Mouse (Mus musculus): ENCODE measurements around the gene Mymk. TPM values are rescaled to one million over a fixed set of nuclear protein-coding genes. Genes with fewer than 3 reads are reported as not detected.

Gene Mymk
- total RNA-seq, 2 experiments from 2014 or later = 0.45 to 2.7 TPM

DNA sequence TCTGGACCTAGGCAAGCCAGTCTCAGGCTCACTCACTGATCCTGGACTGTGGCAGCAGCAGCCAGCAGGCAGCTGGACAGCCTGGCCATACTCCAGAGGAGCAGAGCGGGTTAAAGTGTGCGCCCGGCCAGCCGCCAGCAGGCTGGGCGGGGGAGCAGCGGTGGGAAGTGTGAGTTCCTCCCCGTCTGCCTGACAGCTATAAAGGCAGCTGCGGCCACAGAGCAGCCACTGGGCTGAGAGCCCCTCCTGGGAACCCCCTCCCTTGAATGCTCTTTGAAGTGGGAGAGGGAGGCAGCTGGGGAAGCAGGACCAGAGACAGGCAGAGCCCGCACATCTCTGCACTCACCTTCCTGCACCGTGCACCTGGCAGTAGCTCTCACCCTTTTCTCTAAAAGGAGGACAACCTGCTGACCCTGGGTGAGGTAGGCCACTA, 7.2 kb upstream of the Mymk start, which contains the start of gene Adamtsl2:
Gene Adamtsl2 (plus strand): TSS at position 228 of the 433 bp plus-strand sequence.
- peak; percentile 85 for DNase-seq

- no peak for DNase-seq
Measured at GRCm38 (mm10) chr2:27078312-27078711, 6.3 kb upstream of the Mymk start.

- DNase-seq = peak; percentile 63
Measured at GRCm38 (mm10) chr2:27077655-27078244, 5.8 kb upstream of the Mymk start.

GRCm38 (mm10) chr2:27075485-27075884, 3.5 kb upstream of the Mymk start:
- DNase-seq = peak; percentile 73

- peak; percentile 63 for DNase-seq
Measured at GRCm38 (mm10) chr2:27074804-27075203, 2.8 kb upstream of the Mymk start.

GRCm38 (mm10) chr2:27073407-27073806, 1.4 kb upstream of the Mymk start:
- DNase-seq = no peak

DNA sequence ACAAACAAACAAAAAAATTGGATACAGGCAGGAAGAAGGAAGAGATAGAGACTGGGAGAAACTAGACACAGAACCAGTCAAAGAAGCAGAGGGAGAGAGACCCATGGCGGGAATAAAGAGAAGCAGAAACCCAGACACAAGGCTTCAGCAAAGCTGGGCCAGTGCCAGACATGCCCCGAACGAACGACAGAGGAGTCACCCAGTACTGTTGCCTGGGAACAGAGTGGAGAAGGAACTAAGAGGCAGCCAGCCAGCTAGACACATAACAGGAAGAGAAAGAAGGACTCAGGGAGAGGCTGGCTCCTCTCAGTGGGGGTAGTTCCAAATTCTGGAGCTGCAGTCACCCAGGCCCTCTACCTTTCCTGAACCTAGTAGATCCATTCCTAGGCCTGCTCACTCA, 842 bp downstream of the Mymk start:
- peak; percentile 85 for DNase-seq

GRCm38 (mm10) chr2:27070247-27070813, 1.6 kb downstream of the Mymk start:
- no peak for DNase-seq

GRCm38 (mm10) chr2:27069646-27070045, 2.3 kb downstream of the Mymk start:
- DNase-seq = no peak

GRCm38 (mm10) chr2:27067996-27068395, 4.0 kb downstream of the Mymk start:
- no peak for DNase-seq

GRCm38 (mm10) chr2:27067124-27067523, 4.9 kb downstream of the Mymk start:
- DNase-seq = no peak

DNA sequence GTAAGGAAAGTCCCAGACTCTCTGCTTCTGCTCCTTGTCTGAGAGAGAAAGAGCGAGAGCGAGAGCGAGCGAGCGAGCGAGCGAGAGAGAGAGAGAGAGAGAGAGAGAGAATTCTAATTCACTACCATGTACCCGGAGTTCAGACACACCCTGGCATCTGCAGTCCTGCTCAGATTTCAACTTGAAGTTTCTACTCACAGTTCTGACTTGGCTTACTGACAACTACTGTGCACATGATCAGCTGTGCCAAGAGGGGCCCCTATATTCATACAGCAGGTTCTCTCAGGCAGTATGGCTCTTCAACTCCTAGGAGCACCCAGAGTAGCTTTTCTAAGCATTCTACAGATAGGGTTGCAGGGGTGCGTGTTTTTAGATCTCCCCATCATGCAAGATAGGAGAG, 12.8 kb downstream of the Mymk start:
- no peak for DNase-seq

DNA sequence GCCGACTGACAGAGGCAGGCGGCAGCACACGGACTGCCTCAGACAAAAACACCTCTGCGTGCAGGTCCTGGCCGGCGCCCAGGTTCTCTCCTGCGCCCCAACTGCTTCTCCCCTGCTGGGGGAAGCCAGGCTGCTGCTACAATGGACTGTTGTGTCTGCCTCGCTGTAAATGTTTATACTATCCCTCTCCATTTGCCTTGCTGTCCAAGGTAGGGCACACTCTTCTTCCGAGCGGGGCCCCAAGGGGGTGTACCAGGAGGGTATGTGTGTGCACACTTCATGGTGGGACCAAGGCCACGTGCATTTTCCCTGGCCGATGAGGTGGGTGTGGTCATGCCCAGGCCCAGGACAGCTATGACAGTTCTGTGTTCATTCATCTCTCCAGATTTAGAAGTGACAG, 13.2 kb downstream of the Mymk start:
- no peak for DNase-seq

- no peak for DNase-seq
Measured at GRCm38 (mm10) chr2:27058251-27058650, 13.7 kb downstream of the Mymk start.

DNA sequence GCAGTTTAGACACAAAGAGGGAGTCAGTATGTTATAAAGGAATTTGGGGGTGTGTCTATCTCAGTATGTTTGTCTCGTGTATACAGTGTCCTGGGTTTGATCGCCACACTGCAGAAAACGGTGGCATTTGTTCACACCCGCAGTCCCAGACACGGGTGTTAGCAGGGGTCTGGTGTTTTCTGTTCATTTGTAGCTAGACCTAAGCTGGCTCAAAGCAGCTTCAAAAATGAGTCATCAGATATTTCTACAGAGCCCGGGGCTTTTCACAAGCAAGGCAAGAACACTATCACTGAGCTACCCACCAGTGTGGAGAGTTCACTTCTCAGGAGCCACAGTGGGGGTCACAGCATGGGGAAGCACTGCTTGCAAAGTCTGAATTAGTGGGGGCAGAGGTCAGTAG, 22.6 kb downstream of the Mymk start:
- DNase-seq = no peak

DNA sequence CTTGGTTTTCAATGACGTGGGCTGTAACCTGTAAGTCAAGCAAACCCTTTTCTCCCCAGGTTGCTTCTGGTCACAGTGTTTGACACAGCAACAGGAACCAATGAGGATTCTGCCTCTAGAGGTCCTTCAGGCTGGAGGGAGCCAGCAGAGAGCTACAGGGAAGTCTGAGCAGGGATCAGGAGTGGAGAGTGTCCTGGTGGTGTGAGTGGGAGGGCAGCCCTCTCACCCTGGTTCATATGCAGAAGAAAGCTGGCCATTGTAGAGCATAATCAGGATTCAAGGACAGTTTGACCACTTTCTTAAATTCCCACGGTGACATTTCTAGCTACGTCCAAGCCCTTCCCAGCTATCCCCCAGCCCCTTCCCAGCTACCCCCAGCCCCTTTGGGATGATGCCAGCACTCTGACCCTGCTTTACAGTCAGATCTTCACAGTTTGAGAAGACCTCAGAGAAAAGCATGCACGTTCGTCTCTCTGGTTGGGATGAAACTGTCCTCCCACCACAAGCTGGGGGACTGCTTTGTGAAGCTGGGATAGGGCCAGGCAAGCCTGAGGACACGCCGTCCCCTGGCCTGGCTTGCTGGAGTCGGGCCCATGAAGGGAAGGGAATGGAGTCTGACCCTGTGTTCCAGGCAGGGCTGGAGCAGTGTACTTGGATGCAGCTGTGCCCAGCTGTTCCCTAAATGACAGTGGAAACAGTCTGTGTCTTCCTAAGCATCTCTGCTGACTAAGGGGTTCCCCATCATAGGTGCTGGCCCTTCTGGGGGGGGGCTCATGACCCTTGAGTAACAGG, 25.8 kb downstream of the Mymk start:
- DNase-seq = peak; percentile 51

GRCm38 (mm10) chr2:27044641-27045040, 27.3 kb downstream of the Mymk start:
- no peak for DNase-seq

DNA sequence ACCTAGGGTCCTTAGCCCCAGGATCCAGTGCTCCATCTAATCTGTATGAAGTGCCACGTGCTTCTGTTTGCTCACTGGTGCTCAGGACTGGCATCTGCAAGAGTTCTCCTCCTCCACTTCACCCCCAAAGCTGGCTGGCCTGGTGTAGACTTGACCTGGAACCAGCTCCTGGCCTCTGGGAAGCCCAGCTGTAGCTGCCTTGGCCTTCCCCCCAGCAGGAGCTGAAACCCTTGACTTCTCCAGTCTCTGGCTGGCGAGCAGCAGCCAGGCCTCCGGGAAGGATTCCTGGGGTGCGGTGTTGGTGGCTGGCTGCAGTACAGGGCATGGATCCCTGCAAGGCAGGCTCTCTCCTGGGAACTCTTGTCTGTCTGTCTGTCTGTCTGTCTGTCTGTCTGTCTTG, 27.8 kb downstream of the Mymk start:
- peak; percentile 34 for DNase-seq

- peak; percentile 91 for DNase-seq
Measured at GRCm38 (mm10) chr2:27043461-27043860, 28.5 kb downstream of the Mymk start.

GRCm38 (mm10) chr2:27042131-27042844, 29.7 kb downstream of the Mymk start:
- DNase-seq = peak; percentile 86

GRCm38 (mm10) chr2:27039286-27039685, 32.7 kb downstream of the Mymk start:
- DNase-seq = peak; percentile 48

GRCm38 (mm10) chr2:27038596-27038995, 33.4 kb downstream of the Mymk start:
- peak; percentile 82 for DNase-seq

DNA sequence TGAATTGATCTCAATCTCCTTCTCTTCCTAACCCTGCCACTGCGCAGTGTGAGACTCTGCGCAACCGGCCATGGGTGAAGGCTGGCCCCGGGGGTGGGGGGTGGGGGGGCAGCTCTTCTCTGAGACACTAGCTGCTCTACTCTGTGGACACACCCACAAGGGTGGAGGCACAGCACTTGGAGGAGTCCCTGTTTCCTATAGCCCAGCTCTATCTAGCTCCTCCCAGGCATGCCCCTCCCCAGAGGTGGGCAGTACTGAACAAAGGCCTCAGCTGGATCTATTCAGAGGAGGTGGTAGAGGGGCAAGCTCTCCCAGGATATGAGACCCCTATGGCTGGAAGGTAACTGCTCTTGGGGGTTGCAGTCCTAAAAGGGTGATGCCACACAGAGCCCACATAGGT, 35.0 kb downstream of the Mymk start:
- no peak for DNase-seq
